Mouse (Mus musculus) lung, embryonic 14.5 days (tissue): Measurements from ENCODE around the gene Nmt1. TPM values are rescaled to one million over a fixed set of nuclear protein-coding genes. Genes with fewer than 3 reads are reported as not detected.
A peak's percentile ranks its signal among the peaks of the same experiment; 100 is the strongest.

ENCODE experiments used
- ATAC-seq: fragments of 200-750 bp; cut with Nextera tagmentation; 2 replicates; pipeline ENCODE4 v1.8.0; 2017; ENCODE audit warnings: mild to moderate bottlenecking, moderate TSS enrichment, moderate library complexity; ENCODE audit not compliant: insufficient read depth
- DNase-seq: peaks from one replicate; pipeline ENCODE4 v3.0.0-alpha.2; 2015
- H3K27ac ChIP-seq: fragments of 300-500 bp; sonication (generic); 2 replicates; pipeline ENCODE4 v1.5.1; 2014; ENCODE audit warnings: low read depth, mild to moderate bottlenecking, moderate library complexity
- H3K27me3 ChIP-seq: fragments of 300-500 bp; sonication (generic); 2 replicates; pipeline ENCODE4 v1.6.1; 2014; ENCODE audit warnings: low read length, control low read depth; ENCODE audit not compliant: insufficient read depth
- H3K36me3 ChIP-seq: fragments of 300-500 bp; sonication (generic); 2 replicates; pipeline ENCODE4 v1.6.1; 2014; ENCODE audit warnings: control low read depth; ENCODE audit not compliant: insufficient read depth
- H3K4me1 ChIP-seq: fragments of 300-500 bp; sonication (generic); 2 replicates; pipeline ENCODE4 v1.6.1; 2014; ENCODE audit warnings: antibody characterized with exemption, control low read depth; ENCODE audit not compliant: insufficient read depth
- H3K4me2 ChIP-seq: fragments of 300-500 bp; sonication (generic); 2 replicates; pipeline ENCODE4 v1.6.1; 2014; ENCODE audit warnings: mild to moderate bottlenecking
- H3K4me3 ChIP-seq: fragments of 300-500 bp; sonication (generic); 2 replicates; pipeline ENCODE4 v1.5.1; 2014; ENCODE audit warnings: low read depth, low read length
- H3K9ac ChIP-seq: fragments of 300-500 bp; sonication (generic); 2 replicates; pipeline ENCODE4 v1.6.1; 2014
- H3K9me3 ChIP-seq: fragments of 300-500 bp; sonication (generic); 2 replicates; pipeline ENCODE4 v1.6.1; 2016; ENCODE audit warnings: low read depth, low read length, control low read depth
- CTCF ChIP-seq: IDR thresholded peaks from 2 replicates; pipeline ENCODE4 v1.5.1; 2016; ENCODE audit warnings: antibody characterized with exemption, low read depth
- WGBS: fragments of 180-500 bp; shearing (Covaris S2); extraction: QIAGEN DNeasy Blood & Tissue Kit; methylation state at CpG from one replicate; pipeline ENCODE4 v1.1.7; 2014; 5-methylcytosine and 5-hydroxymethylcytosine counted together
- microRNA-seq: library from miRNA; unstranded; fragments of <30 nt; microRNA quantifications from one replicate; pipeline ENCODE4, GENCODE M21; 2016; ENCODE audit warnings: borderline number of aligned reads
- polyA plus RNA-seq: library from polyadenylated mRNA; unstranded; fragments of >200 nt; fragmentation: Nextera tagmentation; extraction: Ambion mirVana; gene quantifications from 2 replicates; pipeline ENCODE4 v1.2.1, GENCODE M21; 2014

Gene Nmt1
- polyA plus RNA-seq, 1 experiment from 2014 or later, result 64.4 TPM

- DNase-seq (peak; percentile 91), ATAC-seq (peak; percentile 75)
- Histone ChIP-seq H3K36me3 (no peaks in the 10 kb centered on the region; the same call in 1 of the 2 replicates), H3K9me3 (no peaks in the 10 kb centered on the region), H3K4me1 (peaks cover 17% of the 10 kb centered on the region), H3K9ac (peak overlapping the region; percentile 83), H3K27ac (peak overlapping the region; percentile 94), H3K4me3 (peak overlapping the region; percentile 68), H3K4me2 (peak overlapping the region; percentile 96), H3K27me3 (no peaks in the 10 kb centered on the region)
- no peak for TF ChIP-seq CTCF
- WGBS, result under 1% methylated on average over 34 of the region's 34 CpGs
Measured at GRCm38 (mm10) chr11:103115163-103116007, 87.4 kb downstream of the Nmt1 start.

- Histone ChIP-seq H3K27ac (peak within 1 kb of the TSS; percentile 94), H3K9ac (peak within 1 kb of the TSS; percentile 83), H3K4me3 (peak within 1 kb of the TSS; percentile 68), H3K4me1 (peaks cover 16% of the 10 kb centered on the region), H3K27me3 (no peaks in the 10 kb centered on the region), H3K36me3 (no peaks in the 10 kb centered on the region; the same call in 1 of the 2 replicates), H3K4me2 (peak within 1 kb of the TSS; percentile 96), H3K9me3 (no peaks in the 10 kb centered on the region)
- WGBS, result under 1% methylated on average over 52 of the region's 53 CpGs
- DNase-seq (peak; percentile 100), ATAC-seq (peak; percentile 93)
- TF ChIP-seq CTCF, result peak; percentile 1; the same call in 1 of the 2 replicates
Measured at GRCm38 (mm10) chr11:103116008-103116818, 88.2 kb downstream of the Nmt1 start, which contains the start of gene Hexim1. Gene Hexim1 (plus strand): TSS chr11:103116231.

- Histone ChIP-seq H3K4me3 (peak overlapping the region; percentile 68), H3K9ac (peak overlapping the region; percentile 68), H3K36me3 (no peaks in the 10 kb centered on the region; the same call in 1 of the 2 replicates), H3K27ac (peak overlapping the region; percentile 80), H3K9me3 (no peaks in the 10 kb centered on the region), H3K4me1 (peaks cover 8% of the 10 kb centered on the region), H3K27me3 (no peaks in the 10 kb centered on the region), H3K4me2 (peak overlapping the region; percentile 96)
- peak; percentile 78 for TF ChIP-seq CTCF
- ATAC-seq (peak; percentile 21), DNase-seq (peak; percentile 85)
- under 1% methylated on average over 35 of the region's 35 CpGs for WGBS
Measured at GRCm38 (mm10) chr11:103116959-103117590, 89.1 kb downstream of the Nmt1 start.

GRCm38 (mm10) chr11:103117591-103118009 is 89.6 kb downstream of the Nmt1 start:
- ATAC-seq, result no peak
- peak; percentile 88 for DNase-seq
- Histone ChIP-seq H3K27ac (peak overlapping the region; percentile 80), H3K4me3 (peak overlapping the region; percentile 68), H3K4me1 (peaks cover 4% of the 10 kb centered on the region), H3K4me2 (peak overlapping the region; percentile 96), H3K9me3 (no peaks in the 10 kb centered on the region), H3K9ac (peak overlapping the region; percentile 68), H3K27me3 (no peaks in the 10 kb centered on the region), H3K36me3 (no peaks in the 10 kb centered on the region; the same call in 1 of the 2 replicates)
- under 1% methylated on average over 38 of the region's 38 CpGs for WGBS
- TF ChIP-seq CTCF, result no peak

Small RNA genes within 50 kb of the gene (microRNA-seq; reads per million reads assigned to microRNA genes)
- gene Mir6931, result not detected

Other genes with a start within 250 kb of the Nmt1 start
- 78.1 and 80.7 TPM in 2 replicates for gene Gjc1, start 208.5 kb upstream of the Nmt1 start, polyA plus RNA-seq
- gene Higd1b, start 192.3 kb upstream of the Nmt1 start, polyA plus RNA-seq, result 5.4 and 6.8 TPM in 2 replicates
- 218 and 242 TPM in 2 replicates for gene Eftud2, start 147.2 kb upstream of the Nmt1 start, polyA plus RNA-seq
- 1.8 and 1.9 TPM in 2 replicates for gene Ccdc103, start 147.0 kb upstream of the Nmt1 start, polyA plus RNA-seq
- not detected in 2 replicates for gene Fam187a, start 143.0 kb upstream of the Nmt1 start, polyA plus RNA-seq
- 0.20 and 0.41 TPM in 2 replicates for gene Gfap, start 127.3 kb upstream of the Nmt1 start, polyA plus RNA-seq
- 11.7 and 13.3 TPM in 2 replicates for gene Kif18b, start 103.1 kb upstream of the Nmt1 start, polyA plus RNA-seq
- 2.7 and 3.1 TPM in 2 replicates for gene C1ql1, start 81.5 kb upstream of the Nmt1 start, polyA plus RNA-seq
- gene Dcakd, start 143 bp downstream of the Nmt1 start, polyA plus RNA-seq, result 218 and 225 TPM in 2 replicates
- gene Plcd3, start 73.5 kb downstream of the Nmt1 start, polyA plus RNA-seq, result 1.0 and 2.5 TPM in 2 replicates
- gene Acbd4, start 73.5 kb downstream of the Nmt1 start, polyA plus RNA-seq, result 11.0 and 14.4 TPM in 2 replicates
- gene Hexim1, start 88.0 kb downstream of the Nmt1 start, polyA plus RNA-seq, result 5.3 and 5.8 TPM in 2 replicates
- 9.3 and 9.5 TPM in 2 replicates for gene Hexim2, start 104.2 kb downstream of the Nmt1 start, polyA plus RNA-seq
- gene Fmnl1, start 142.9 kb downstream of the Nmt1 start, polyA plus RNA-seq, result 2.5 and 2.8 TPM in 2 replicates
- gene 1700023F06Rik, start 180.4 kb downstream of the Nmt1 start, polyA plus RNA-seq, result 0.89 and 1.2 TPM in 2 replicates
- gene Spata32, start 190.2 kb downstream of the Nmt1 start, polyA plus RNA-seq, result not detected in 2 replicates
- gene Map3k14, start 239.3 kb downstream of the Nmt1 start, polyA plus RNA-seq, result 3.1 and 3.9 TPM in 2 replicates